Mouse (Mus musculus) left cerebral cortex, adult 18-20 months (tissue): ENCODE measurements at regions not wholly inside any gene's neighbourhood (a gene's known extent, or its start where the extent isn't known, plus 50 kb on each side); places are given as distances from the start of the nearest gene placed in this dataset.
"Not testable (repeated sequence)": the region's sequence is repeated elsewhere in the genome, so short reads cannot be mapped to it uniquely, and the experiment has no call there.

ENCODE experiments used
- DNase-seq, 2 experiments: peaks; one replicate each; pipeline ENCODE4 v3.0.0; 2021 to 2022; ENCODE audit warnings: low spot score in 2 of 2, mixed read lengths in 1 of 2

DNA sequence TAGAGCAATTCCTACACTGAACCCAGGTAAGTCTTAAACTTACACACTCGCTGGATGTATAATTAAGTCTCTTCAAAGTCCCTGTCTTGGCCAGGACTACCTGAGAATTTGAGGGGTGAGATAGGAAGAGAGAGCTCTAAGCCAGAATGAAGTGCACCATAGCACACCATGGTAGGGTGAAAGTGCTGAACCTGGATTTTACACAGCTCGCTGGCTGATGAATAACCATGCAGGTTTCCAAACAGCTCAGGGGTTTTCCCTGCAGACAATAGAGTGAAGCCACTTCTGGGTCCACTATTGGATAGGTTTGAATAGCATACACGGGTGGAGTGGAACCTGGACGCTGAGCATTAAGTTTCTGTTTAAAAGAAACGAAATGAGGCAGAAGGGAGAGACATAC, 180.7 kb upstream of the Plxna2 start:
- no peak for DNase-seq

- DNase-seq: no peak
Measured at GRCm38 (mm10) chr1:194435060-194435459, 183.0 kb upstream of the Plxna2 start.

GRCm38 (mm10) chr1:194428586-194428985, 189.4 kb upstream of the Plxna2 start:
- DNase-seq: no peak

- no peak for DNase-seq
Measured at GRCm38 (mm10) chr1:194426293-194426692, 191.7 kb upstream of the Plxna2 start.

GRCm38 (mm10) chr1:194424201-194424600, 193.8 kb upstream of the Plxna2 start:
- no peak for DNase-seq

- DNase-seq: no peak
Measured at GRCm38 (mm10) chr1:194412193-194412592, 205.8 kb upstream of the Plxna2 start.

- DNase-seq: no peak
Measured at GRCm38 (mm10) chr1:194411788-194412187, 206.2 kb upstream of the Plxna2 start.

- no peak for DNase-seq
Measured at GRCm38 (mm10) chr1:194399281-194399680, 218.7 kb upstream of the Plxna2 start.

DNA sequence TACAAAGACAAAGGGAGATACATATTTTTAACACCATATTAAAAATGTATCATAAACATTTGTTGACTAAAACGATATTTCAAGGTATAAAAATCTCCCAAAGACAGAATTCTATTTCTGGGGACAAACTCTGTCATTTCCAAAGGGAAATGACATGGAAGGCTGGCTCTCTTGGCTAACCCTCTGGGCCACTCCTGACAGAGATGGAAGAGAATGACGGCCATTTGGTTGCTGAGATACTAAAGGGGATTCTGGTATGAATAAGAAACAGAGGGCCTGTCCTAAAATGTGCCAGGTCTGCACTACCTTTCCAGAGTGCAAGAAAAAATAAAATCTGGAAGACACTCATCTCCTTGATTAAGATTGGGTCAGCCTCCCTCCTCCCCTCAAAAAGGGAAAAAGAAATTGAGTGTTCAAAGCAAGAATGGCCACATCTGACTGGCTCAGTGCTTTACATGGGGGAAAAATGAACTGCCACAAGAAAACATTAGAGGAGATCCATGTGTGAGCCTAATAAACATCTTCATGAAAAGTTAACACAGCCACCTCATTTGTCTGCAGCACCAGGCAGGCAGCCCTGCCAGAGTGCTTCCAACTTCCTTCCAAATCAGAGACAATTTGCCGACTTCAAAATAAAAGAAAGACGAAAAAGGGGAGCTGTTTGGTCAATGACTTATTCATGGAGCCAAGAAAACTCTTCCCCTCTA, 221.1 kb upstream of the Plxna2 start:
- DNase-seq: no peak

- DNase-seq: no peak
Measured at GRCm38 (mm10) chr1:194393720-194394119, 224.3 kb upstream of the Plxna2 start.

DNA sequence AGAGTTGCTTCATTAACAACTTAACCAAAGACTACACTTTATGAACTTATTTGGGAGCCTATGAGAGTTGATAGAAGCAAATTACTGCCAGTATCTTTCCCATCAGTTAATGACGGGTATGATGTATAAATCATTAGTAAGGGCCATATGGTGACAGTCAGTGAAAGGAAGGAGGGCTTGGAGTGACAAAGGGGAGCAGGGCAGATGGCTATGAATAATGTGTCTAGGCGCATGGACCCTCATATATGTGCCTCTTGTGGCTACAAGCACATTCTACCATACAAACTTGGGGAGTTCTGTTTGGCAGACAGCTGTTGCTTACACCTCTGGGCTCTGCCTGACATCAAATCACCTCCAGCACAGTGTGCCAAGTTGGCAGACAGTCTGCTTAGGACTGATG, 227.8 kb upstream of the Plxna2 start:
- DNase-seq: no peak

DNA sequence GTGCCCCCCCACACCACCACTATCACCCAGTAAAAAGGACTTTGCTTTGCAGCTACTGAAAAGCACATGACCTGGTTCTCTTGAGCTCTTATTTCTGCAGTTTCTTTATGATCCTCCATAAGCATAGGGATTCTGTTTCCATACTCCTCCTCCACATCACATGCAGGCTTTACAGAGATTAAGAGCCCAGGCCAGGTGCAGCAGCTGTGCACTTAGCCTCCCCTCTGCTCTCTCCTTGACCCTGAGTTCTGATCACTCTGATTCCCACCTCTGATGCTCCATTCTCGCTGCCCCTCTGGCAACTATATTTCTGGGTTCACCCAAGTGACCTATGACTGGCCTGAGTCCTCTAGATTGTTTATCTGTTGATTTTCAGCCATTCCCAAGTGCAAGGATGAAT, 239.9 kb upstream of the Plxna2 start:
- DNase-seq: no peak

- not testable (repeated sequence) for DNase-seq
Measured at GRCm38 (mm10) chr1:194373511-194373910, 244.5 kb upstream of the Plxna2 start.

GRCm38 (mm10) chr1:194363917-194364316, 254.1 kb upstream of the Plxna2 start:
- DNase-seq: no peak

GRCm38 (mm10) chr1:194363129-194363768, 254.8 kb upstream of the Plxna2 start:
- no peak for DNase-seq

GRCm38 (mm10) chr1:194362298-194362697, 255.7 kb upstream of the Plxna2 start:
- DNase-seq: no peak

DNA sequence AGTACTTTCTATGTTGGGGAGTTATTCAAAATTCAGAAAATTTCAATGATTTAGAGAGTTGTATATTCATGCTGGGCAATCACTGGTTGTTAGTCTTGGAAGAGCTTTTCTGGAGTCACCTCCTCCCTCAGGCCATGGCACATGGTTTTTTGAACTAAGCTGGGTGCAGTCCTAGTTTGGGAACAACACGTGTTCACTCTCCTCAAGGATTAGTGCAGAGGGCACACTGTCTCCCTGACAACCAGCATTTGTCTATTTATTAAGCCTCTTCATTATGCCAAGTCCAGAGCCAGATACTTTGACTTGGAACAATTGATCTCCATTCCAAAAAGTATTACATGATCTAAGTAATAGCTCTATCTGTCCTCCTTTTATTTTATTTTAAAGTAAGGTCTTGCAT, 256.7 kb upstream of the Plxna2 start:
- no peak for DNase-seq

- DNase-seq: no peak
Measured at GRCm38 (mm10) chr1:194354332-194355120, 263.5 kb upstream of the Plxna2 start.

DNA sequence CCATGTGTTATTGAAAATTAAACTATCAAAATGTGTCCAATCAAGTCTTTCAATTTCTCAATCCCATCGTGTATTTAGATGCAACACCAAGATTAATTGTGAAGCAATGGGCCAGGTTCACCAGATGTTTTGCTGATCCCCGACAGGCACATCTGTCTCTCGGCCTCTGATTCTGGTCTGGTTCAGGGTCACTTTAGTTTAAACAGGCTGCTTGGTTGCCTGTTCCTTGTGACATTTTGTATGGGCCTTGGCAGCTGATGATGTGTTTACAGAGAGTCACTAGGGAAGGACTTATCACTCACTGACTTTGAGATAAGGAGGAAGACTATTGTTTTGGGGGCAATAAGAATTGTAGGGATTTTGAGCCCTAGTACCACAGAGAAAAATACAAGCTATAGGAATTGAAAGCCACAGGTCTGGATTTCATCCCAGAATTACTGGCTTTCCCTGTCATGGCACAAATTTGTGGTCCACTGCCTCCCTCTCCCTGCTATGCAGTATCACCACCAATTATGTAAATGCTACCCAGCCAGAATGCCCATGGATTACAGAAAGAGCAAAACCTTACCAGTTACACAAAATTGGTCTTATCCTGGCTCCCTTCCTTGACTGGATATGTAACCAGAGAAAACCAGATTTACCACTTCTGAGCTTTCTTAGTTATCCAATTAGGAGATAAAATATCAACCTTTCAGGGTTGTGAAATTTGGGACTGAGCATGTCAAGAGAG, 272.5 kb upstream of the Plxna2 start:
- DNase-seq: no peak

- DNase-seq: no peak
Measured at GRCm38 (mm10) chr1:194342568-194342967, 275.4 kb upstream of the Plxna2 start.

DNA sequence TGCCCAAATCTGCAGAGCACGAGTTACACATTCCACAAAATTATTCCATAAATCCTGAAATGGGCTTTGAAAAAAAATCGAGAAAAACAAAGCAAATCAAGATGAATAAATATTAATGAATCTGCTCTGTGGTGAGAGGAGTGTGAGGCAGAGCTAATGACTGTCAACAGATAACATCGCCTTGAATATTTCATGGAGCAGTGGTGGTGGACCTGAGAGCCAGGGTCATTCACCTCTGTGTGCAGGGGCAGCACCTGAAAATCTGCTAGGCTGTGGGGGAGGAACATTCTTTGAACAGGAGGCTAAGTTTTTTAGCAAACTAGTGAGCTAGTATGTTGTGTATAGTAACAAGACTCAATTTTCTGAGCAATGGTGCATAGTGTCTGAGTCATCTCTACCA, 276.3 kb upstream of the Plxna2 start:
- DNase-seq: no peak
